Mouse (Mus musculus) cortical plate, adult 2 months (tissue): Measurements from ENCODE around the gene Tsc1.

Source experiments
- CTCF ChIP-seq: fragments of 200-500 bp; IDR thresholded peaks from 2 replicates; pipeline ENCODE4 v1.5.1; 2011; ENCODE audit warnings: mild to moderate bottlenecking, control low read depth, low read length; ENCODE audit not compliant: insufficient read depth; ENCODE audit errors: extremely low read depth
- POLR2A ChIP-seq: fragments of 200-500 bp; IDR thresholded peaks from 2 replicates; pipeline ENCODE4 v1.6.1; 2011; ENCODE audit warnings: mild to moderate bottlenecking, low read length, control low read depth; ENCODE audit not compliant: insufficient read depth; ENCODE audit errors: extremely low read depth

DNA sequence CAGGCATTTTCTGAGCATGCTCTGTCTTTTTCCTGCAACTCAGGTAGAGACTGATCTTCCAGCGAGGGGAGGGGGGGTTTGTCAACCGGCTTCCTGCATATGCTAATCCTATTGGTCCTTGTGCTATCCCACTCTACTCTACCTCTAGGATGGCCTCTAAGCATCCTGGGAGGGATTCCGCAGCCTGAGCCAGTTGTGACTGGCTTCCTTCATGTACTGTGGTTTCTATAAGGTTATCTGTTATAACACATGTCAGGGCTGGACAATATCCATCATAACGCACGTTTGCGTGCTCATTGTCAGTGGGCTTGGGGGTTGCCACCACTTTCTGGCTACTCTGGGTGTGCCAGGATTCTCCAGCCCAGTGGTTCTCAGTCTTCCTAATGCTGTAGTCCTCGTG is 45.0 kb upstream of the Tsc1 start:
- TF ChIP-seq CTCF (no peak), POLR2A (no peak)
